In the genomic region with DNA sequence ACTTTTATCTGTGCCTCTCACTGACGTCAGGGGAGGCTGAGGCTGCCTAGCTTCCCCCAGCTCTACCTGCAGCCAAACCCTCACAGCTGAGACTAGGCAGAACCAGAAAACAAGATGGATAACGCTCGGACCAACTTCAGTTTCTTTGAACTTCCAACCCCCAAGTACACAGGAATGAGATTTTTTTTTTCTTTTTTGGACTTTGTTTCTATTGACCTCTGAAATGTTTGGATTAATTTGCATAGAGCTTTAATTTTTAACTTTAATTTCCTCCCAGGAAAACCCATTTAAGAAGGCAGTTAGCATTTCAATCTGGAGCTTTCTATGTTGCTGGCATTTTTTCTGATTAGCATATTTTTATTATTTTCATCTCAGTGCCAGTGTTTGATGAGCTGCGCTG, we compare ENCODE assay signal across 26 mouse cellular contexts. TPM values are rescaled to one million over a fixed set of nuclear protein-coding genes. Genes with fewer than 3 reads are reported as not detected.
DNase-seq lines count a peak whose midpoint lies in the region; ATAC-seq and TF ChIP-seq lines count a peak whose summit lies in the region.
"Had no signal": no experiment of that assay in that cellular context is flagged by ENCODE, and none has a peak within 500 bp of the region (broad histone marks: within the 10 kb centered on the region; RNA-seq: fewer than 3 reads in every experiment).

No protein-coding gene starts in this region.

- H3K4me2 ChIP-seq in heart, postnatal 0 days (ENCODE audit: low read depth, low read length), result no peak overlapping the region
- no peak overlapping the region for H3K4me2 ChIP-seq in kidney, embryonic 16.5 days (replicated peaks; ENCODE audit: low read depth, low read length)
- H3K4me2 ChIP-seq in liver, postnatal 0 days (ENCODE audit: low read depth, low read length), result peak overlapping the region; percentile 5; the same call in 1 of the 2 replicates
- no peak overlapping the region for H3K4me2 ChIP-seq in liver, embryonic 11.5 days
- H3K4me2 ChIP-seq: embryonic facial prominence, embryonic 12.5 days; forebrain, embryonic 13.5 days; forebrain, embryonic 15.5 days had no signal

- no peak overlapping the region for H3K9ac ChIP-seq in heart, postnatal 0 days (replicated peaks; ENCODE audit: low read depth, low read length)
- H3K9ac ChIP-seq in kidney, embryonic 16.5 days (replicated peaks; ENCODE audit: low read length), result no peak overlapping the region
- no peak overlapping the region for H3K9ac ChIP-seq in liver, postnatal 0 days (replicated peaks)
- no peak overlapping the region for H3K9ac ChIP-seq in liver, embryonic 11.5 days (ENCODE audit: low read depth, low read length)
- H3K9ac ChIP-seq: embryonic facial prominence, embryonic 12.5 days; forebrain, embryonic 13.5 days; forebrain, embryonic 15.5 days had no signal

- H3K36me3 ChIP-seq in heart, postnatal 0 days (replicated peaks; ENCODE audit: control insufficient read depth, insufficient read depth, low read length), result no peaks in the 10 kb centered on the region
- H3K36me3 ChIP-seq in kidney, embryonic 16.5 days (ENCODE audit: insufficient read depth, low read length), result no peaks in the 10 kb centered on the region
- H3K36me3 ChIP-seq in liver, postnatal 0 days (replicated peaks; ENCODE audit: insufficient read depth, low read length), result no peaks in the 10 kb centered on the region
- H3K36me3 ChIP-seq in liver, embryonic 11.5 days (ENCODE audit: control insufficient read depth, insufficient read depth, low read length), result no peaks in the 10 kb centered on the region
- H3K36me3 ChIP-seq: embryonic facial prominence, embryonic 10.5 days; embryonic facial prominence, embryonic 12.5 days; forebrain, embryonic 15.5 days; G1E had no signal

- no peak overlapping the region for H3K4me3 ChIP-seq in heart, postnatal 0 days (ENCODE audit: low read depth, low read length)
- H3K4me3 ChIP-seq in kidney, embryonic 16.5 days (ENCODE audit: low read length), result no peak overlapping the region
- H3K4me3 ChIP-seq in liver, postnatal 0 days (ENCODE audit: low read depth, low read length), result no peak overlapping the region
- no peak overlapping the region for H3K4me3 ChIP-seq in liver, embryonic 11.5 days (ENCODE audit: low read depth, low read length)
- H3K4me3 ChIP-seq: embryonic facial prominence, embryonic 10.5 days; embryonic facial prominence, embryonic 12.5 days; forebrain, embryonic 13.5 days; forebrain, embryonic 15.5 days had no signal

- DNase-seq in heart, postnatal 0 days (ENCODE audit: low spot score), result peak; percentile 0
- DNase-seq in heart, adult 18-20 months, result no peak
- peak; percentile 34 for DNase-seq in kidney, adult 9 months
- no peak for DNase-seq in liver, postnatal 0 days
- no peak for DNase-seq in liver, embryonic 11.5 days (ENCODE audit: low spot score)
- DNase-seq: adrenal gland, adult 8-10 months; adrenal gland, postnatal 14 days; adrenal gland, postnatal 36 days; B cell, adult 2 months; cerebellum, adult 11-12 months; cerebellum, adult 9-10 months had no signal

- 81% methylated on average over 4 of the region's 4 CpGs for WGBS in heart, postnatal 0 days
- 70% methylated on average over 4 of the region's 4 CpGs for WGBS in kidney, embryonic 16.5 days
- WGBS in liver, postnatal 0 days (ENCODE audit: insufficient replicate concordance), result 64% methylated on average over 4 of the region's 4 CpGs
- WGBS in liver, embryonic 11.5 days, result 64% methylated on average over 4 of the region's 4 CpGs

- no peak for TF ChIP-seq CTCF in heart, postnatal 0 days (IDR thresholded peaks at IDR 0.05; ENCODE audit: low read depth)
- no peak for TF ChIP-seq CTCF in liver, postnatal 0 days (IDR thresholded peaks at IDR 0.05; ENCODE audit: low read depth)

- no peak for ATAC-seq in heart, postnatal 0 days (ENCODE audit: insufficient read depth, low read depth)
- ATAC-seq in kidney, embryonic 16.5 days (ENCODE audit: low FRiP score, low TSS enrichment), result no peak
- ATAC-seq in liver, postnatal 0 days, result no peak
- ATAC-seq in liver, embryonic 11.5 days (replicated peaks; ENCODE audit: low FRiP score), result no peak
- ATAC-seq: activated CD4-positive, CD25-positive, alpha-beta regulatory T cell, adult 4 months; CD4-positive, CD25-positive, alpha-beta regulatory T cell, adult 4 months; Patski had no signal

- no peaks in the 10 kb centered on the region for H3K9me3 ChIP-seq in heart, postnatal 0 days (replicated peaks; ENCODE audit: control insufficient read depth, low read length)
- H3K9me3 ChIP-seq in kidney, embryonic 16.5 days (ENCODE audit: low read length), result no peaks in the 10 kb centered on the region
- no peaks in the 10 kb centered on the region for H3K9me3 ChIP-seq in liver, postnatal 0 days (ENCODE audit: low read length)
- H3K9me3 ChIP-seq in liver, embryonic 11.5 days (ENCODE audit: control insufficient read depth, low read length), result no peaks in the 10 kb centered on the region
- H3K9me3 ChIP-seq: embryonic facial prominence, embryonic 10.5 days; embryonic facial prominence, embryonic 12.5 days; forebrain, embryonic 13.5 days; forebrain, embryonic 15.5 days; G1E had no signal

- H3K4me1 ChIP-seq in heart, postnatal 0 days (ENCODE audit: control insufficient read depth, insufficient read depth), result no peaks in the 10 kb centered on the region
- no peaks in the 10 kb centered on the region for H3K4me1 ChIP-seq in kidney, embryonic 16.5 days (ENCODE audit: insufficient read depth, low read length)
- H3K4me1 ChIP-seq in liver, postnatal 0 days (ENCODE audit: insufficient read depth), result peaks cover 4% of the 10 kb centered on the region; the same call in 1 of the 2 replicates
- H3K4me1 ChIP-seq in liver, embryonic 11.5 days (replicated peaks; ENCODE audit: control insufficient read depth, insufficient read depth, low read length), result no peaks in the 10 kb centered on the region
- H3K4me1 ChIP-seq: embryonic facial prominence, embryonic 10.5 days; embryonic facial prominence, embryonic 12.5 days had no signal

- H3K27me3 ChIP-seq in heart, postnatal 0 days (ENCODE audit: control insufficient read depth, insufficient read depth, low read length), result no peaks in the 10 kb centered on the region
- no peaks in the 10 kb centered on the region for H3K27me3 ChIP-seq in kidney, embryonic 16.5 days (ENCODE audit: insufficient read depth, low read length)
- no peaks in the 10 kb centered on the region for H3K27me3 ChIP-seq in liver, postnatal 0 days (ENCODE audit: insufficient read depth, low read length)
- H3K27me3 ChIP-seq in liver, embryonic 11.5 days (replicated peaks; ENCODE audit: control insufficient read depth, insufficient read depth, low read length), result no peaks in the 10 kb centered on the region
- H3K27me3 ChIP-seq: embryonic facial prominence, embryonic 12.5 days; forebrain, embryonic 13.5 days; forebrain, embryonic 15.5 days had no signal

- no peak overlapping the region for H3K27ac ChIP-seq in heart, postnatal 0 days (ENCODE audit: low read depth)
- no peak overlapping the region for H3K27ac ChIP-seq in kidney, embryonic 16.5 days (ENCODE audit: low read length)
- no peak overlapping the region for H3K27ac ChIP-seq in liver, postnatal 0 days (ENCODE audit: low read depth)
- H3K27ac ChIP-seq in liver, embryonic 11.5 days (ENCODE audit: low read depth, low read length), result no peak overlapping the region
- H3K27ac ChIP-seq: embryonic facial prominence, embryonic 10.5 days; embryonic facial prominence, embryonic 12.5 days; forebrain, embryonic 13.5 days; forebrain, embryonic 15.5 days had no signal

- TF ChIP-seq EP300 in heart, postnatal 0 days (IDR thresholded peaks at IDR 0.05; ENCODE audit: low read depth), result no peak
- no peak for TF ChIP-seq EP300 in liver, postnatal 0 days (IDR thresholded peaks at IDR 0.05; ENCODE audit: low read depth)

RNA-seq across cellular contexts. Expression of a gene that starts 36.2 kb away (rescaled TPM):
- total RNA-seq in heart, postnatal 0 days (2014; rRNA removed; ENCODE audit: low replicate concordance), result not detected in 2 replicates
- not detected in 2 replicates for polyA plus RNA-seq in heart, postnatal 0 days (2015; fragmentation: Nextera tagmentation; extraction: Ambion mirVana)
- total RNA-seq in heart, adult 18-20 months (2021), result not detected
- 0.21 and 0.30 TPM in 2 replicates for polyA plus RNA-seq in kidney, embryonic 16.5 days (2015; fragmentation: Nextera tagmentation; extraction: Ambion mirVana)
- polyA plus RNA-seq in liver, postnatal 0 days (2015; fragmentation: Nextera tagmentation; extraction: Ambion mirVana), result not detected in 2 replicates
- polyA plus RNA-seq in liver, embryonic 11.5 days (2014; fragmentation: Nextera tagmentation; extraction: Ambion mirVana), result not detected in 2 replicates
- total RNA-seq: adrenal gland, adult 18-20 months; adrenal gland, adult 8-10 months; adrenal gland, postnatal 14 days; adrenal gland, postnatal 36 days; CH12.LX; G1E had no signal
- polyA plus RNA-seq: activated CD4-positive, CD25-positive, alpha-beta regulatory T cell, adult 4 months; CD4-positive, CD25-positive, alpha-beta regulatory T cell, adult 4 months; cerebellum, adult 2 months; cortical plate, adult 2 months; embryonic facial prominence, embryonic 10.5 days; embryonic facial prominence, embryonic 12.5 days; embryonic facial prominence, embryonic 14.5 days; forebrain, embryonic 11.5 days; forebrain, embryonic 13.5 days; forebrain, embryonic 15.5 days; G1E; Patski had no signal

RNA-seq across cellular contexts. Expression of a gene that starts 59.1 kb away (rescaled TPM):
- total RNA-seq in heart, postnatal 0 days (2014; rRNA removed; ENCODE audit: low replicate concordance), result 31.3 and 33.5 TPM in 2 replicates
- polyA plus RNA-seq in heart, postnatal 0 days (2015; fragmentation: Nextera tagmentation; extraction: Ambion mirVana), result 18.6 and 20.7 TPM in 2 replicates
- 10 to 100 TPM; 90.6 to 93.3 TPM for total RNA-seq in heart, adult 18-20 months (2021)
- polyA plus RNA-seq in kidney, embryonic 16.5 days (2015; fragmentation: Nextera tagmentation; extraction: Ambion mirVana), result 27.8 and 30.6 TPM in 2 replicates
- 9.0 and 10.1 TPM in 2 replicates for polyA plus RNA-seq in liver, postnatal 0 days (2015; fragmentation: Nextera tagmentation; extraction: Ambion mirVana)
- polyA plus RNA-seq in liver, embryonic 11.5 days (2014; fragmentation: Nextera tagmentation; extraction: Ambion mirVana), result 26.2 and 33.0 TPM in 2 replicates

Comparison
In these comparisons a context has a peak if more than half of its experiments do, and no peak if none do; other contexts are left out.
1. DNase-seq: peak in heart, postnatal 0 days (single experiment) and kidney, adult 9 months (single experiment); none in heart, adult 18-20 months (0 of 2), liver, postnatal 0 days (single experiment) and liver, embryonic 11.5 days (single experiment).